Mouse (Mus musculus) gastrocnemius, postnatal 4 days (tissue): Measurements from ENCODE around the gene Tubb5. TPM values are rescaled to one million over a fixed set of nuclear protein-coding genes. Genes with fewer than 3 reads are reported as not detected.

Source experiments
- DNase-seq, 2 experiments: peaks; one replicate each; pipeline ENCODE4 v3.0.0; 2021 to 2022; ENCODE audit warnings: low spot score in 2 of 2, mixed read lengths in 2 of 2
- long read RNA-seq, 2 experiments: library from polyadenylated mRNA; stranded (forward); transcript quantifications; one replicate each; pipeline ENCODE4 v2.0.0; 2021
- total RNA-seq, 2 experiments: library from RNA; stranded (reverse); gene quantifications; 2 replicates each; pipeline ENCODE4 v1.2.3; 2021

The Tubb5 gene
- 100 to 1,000 TPM; 408 to 451 TPM for total RNA-seq
- long read RNA-seq, experiment 1, transcript Tubb5-201 (4 exons, 2,649 nt) = major isoform, 583 of 622 reads
- long read RNA-seq, experiment 1, partial matches to known transcripts = 3 of 622 reads
- long read RNA-seq, experiment 1, other reads (novel, unspliced or antisense) = 36 of 622 reads
- long read RNA-seq, experiment 2, transcript Tubb5-201 (4 exons, 2,649 nt) = major isoform, 599 of 643 reads
- long read RNA-seq, experiment 2, partial matches to known transcripts = 0 of 643 reads
- long read RNA-seq, experiment 2, other reads (novel, unspliced or antisense) = 40 of 643 reads

- peak; percentile 94 to 96 for DNase-seq
These were observed at the start of gene Tubb5 for GRCm38 (mm10) chr17:35838122-35838544. Tubb5 (minus strand) TSS chr17:35838306.

- no peak for DNase-seq
These were observed 49.6 kb upstream of the Tubb5 start for GRCm38 (mm10) chr17:35887725-35888124.

GRCm38 (mm10) chr17:35883777-35884176 is 45.7 kb upstream of the Tubb5 start:
- no peak for DNase-seq

GRCm38 (mm10) chr17:35882924-35883323 is 44.8 kb upstream of the Tubb5 start:
- no peak for DNase-seq

GRCm38 (mm10) chr17:35879245-35880057 is 41.3 kb upstream of the Tubb5 start, which contains the start of gene Dhx16:
Dhx16 (plus strand) TSS chr17:35879819.
- peak; percentile 85 to 96 for DNase-seq

GRCm38 (mm10) chr17:35874721-35875120 is 36.6 kb upstream of the Tubb5 start:
- DNase-seq = no peak

- DNase-seq = peak; percentile 92
These were observed 35.8 kb upstream of the Tubb5 start for GRCm38 (mm10) chr17:35873774-35874519.

GRCm38 (mm10) chr17:35870884-35871696 is 33.0 kb upstream of the Tubb5 start:
- no peak for DNase-seq

- peak in 1 of 2 experiments; percentile 54 for DNase-seq
These were observed 32.2 kb upstream of the Tubb5 start for GRCm38 (mm10) chr17:35870151-35870883.

- no peak for DNase-seq
These were observed 31.4 kb upstream of the Tubb5 start for GRCm38 (mm10) chr17:35869346-35870067.

GRCm38 (mm10) chr17:35868961-35869345 is 30.8 kb upstream of the Tubb5 start:
- no peak for DNase-seq

- no peak for DNase-seq
These were observed 30.2 kb upstream of the Tubb5 start for GRCm38 (mm10) chr17:35868165-35868820.

GRCm38 (mm10) chr17:35866911-35867890 is 29.1 kb upstream of the Tubb5 start:
- peak in 1 of 2 experiments; percentile 40 for DNase-seq

- DNase-seq = peak; percentile 54 to 81
These were observed 28.2 kb upstream of the Tubb5 start for GRCm38 (mm10) chr17:35866281-35866831.

GRCm38 (mm10) chr17:35865481-35866280 is 27.6 kb upstream of the Tubb5 start, which contains the start of gene Ppp1r18:
Ppp1r18 (plus strand) TSS chr17:35865593.
- DNase-seq = peak; percentile 82 to 89

GRCm38 (mm10) chr17:35864832-35865353 is 26.8 kb upstream of the Tubb5 start:
- DNase-seq = no peak
